Mouse (Mus musculus): ENCODE measurements around the gene Prap1.

GRCm38 (mm10) chr7:140063092-140063491 lies 30.1 kb upstream of the Prap1 start:
- TF ChIP-seq GATA1 (IDR thresholded peaks at IDR 0.05; ENCODE audit: borderline replicate concordance, low read length) (no peak), FLI1 (IDR thresholded peaks at IDR 0.05; ENCODE audit: low read length) (no peak)
